Mouse (Mus musculus) limb, embryonic 12.5 days (tissue): ENCODE results near the gene Robo1. TPM values are rescaled to one million over a fixed set of nuclear protein-coding genes. Genes with fewer than 3 reads are reported as not detected.

ENCODE experiments used
- ATAC-seq: fragments of 200-750 bp; cut with Nextera tagmentation; 2 replicates; pipeline ENCODE4 v1.8.0; 2017; ENCODE audit warnings: low read depth, moderate TSS enrichment; ENCODE audit not compliant: insufficient number of reproducible peaks, insufficient read depth, low FRiP score, low TSS enrichment
- H3K27ac ChIP-seq: fragments of 300-500 bp; sonication (generic); 2 replicates; pipeline ENCODE4 v1.5.1; 2016; ENCODE audit warnings: mild to moderate bottlenecking, moderate library complexity
- H3K27me3 ChIP-seq: fragments of 300-500 bp; sonication (generic); 2 replicates; pipeline ENCODE4 v1.6.1; 2016; ENCODE audit warnings: mild to moderate bottlenecking, moderate library complexity
- H3K36me3 ChIP-seq: fragments of 300-500 bp; sonication (generic); 2 replicates; pipeline ENCODE4 v1.6.1; 2016; ENCODE audit warnings: mild to moderate bottlenecking, moderate library complexity
- H3K4me1 ChIP-seq: fragments of 300-500 bp; sonication (generic); replicated peaks from 2 replicates; pipeline ENCODE4 v1.6.1; 2016
- H3K4me2 ChIP-seq: fragments of 300-500 bp; sonication (generic); 2 replicates; pipeline ENCODE4 v1.6.1; 2016; ENCODE audit warnings: mild to moderate bottlenecking, moderate library complexity
- H3K4me3 ChIP-seq: fragments of 300-500 bp; sonication (generic); replicated peaks from 2 replicates; pipeline ENCODE4 v1.5.1; 2016; ENCODE audit warnings: mild to moderate bottlenecking
- H3K9ac ChIP-seq: fragments of 300-500 bp; sonication (generic); replicated peaks from 2 replicates; pipeline ENCODE4 v1.6.1; 2016; ENCODE audit warnings: mild to moderate bottlenecking, moderate library complexity
- H3K9me3 ChIP-seq: fragments of 300-500 bp; sonication (generic); 2 replicates; pipeline ENCODE4 v1.6.1; 2016; ENCODE audit warnings: mild to moderate bottlenecking, moderate library complexity
- WGBS: fragments of 180-500 bp; shearing (Covaris S2); methylation state at CpG from one replicate; pipeline ENCODE4 v1.1.7; 2016; 5-methylcytosine and 5-hydroxymethylcytosine counted together
- polyA plus RNA-seq: library from polyadenylated mRNA; unstranded; fragments of >200 nt; fragmentation: Nextera tagmentation; extraction: Ambion mirVana; gene quantifications from 2 replicates; pipeline ENCODE4 v1.2.1, GENCODE M21; 2016

The Robo1 gene
- 61.6 and 62.1 TPM in 2 replicates for polyA plus RNA-seq

- no peak for ATAC-seq
- Histone ChIP-seq H3K27ac (no peak within 1 kb of the TSS), H3K9ac (no peak within 1 kb of the TSS), H3K9me3 (no peaks in the 10 kb centered on the region), H3K4me3 (no peak within 1 kb of the TSS), H3K4me2 (no peak within 1 kb of the TSS), H3K4me1 (no peaks in the 10 kb centered on the region), H3K36me3 (no peaks in the 10 kb centered on the region), H3K27me3 (no peaks in the 10 kb centered on the region)
- WGBS = 86% methylated on average over 8 of the region's 8 CpGs
Measured at GRCm38 (mm10) chr16:72307537-72308330, at the start of gene Robo1. Gene Robo1, plus strand, starts transcription at chr16:72308306.

- Histone ChIP-seq H3K4me1 (no peaks in the 10 kb centered on the region), H3K4me3 (no peak overlapping the region), H3K9ac (no peak overlapping the region), H3K27me3 (no peaks in the 10 kb centered on the region), H3K9me3 (no peaks in the 10 kb centered on the region), H3K36me3 (no peaks in the 10 kb centered on the region), H3K27ac (peak overlapping the region; percentile 62; the same call in 1 of the 2 replicates), H3K4me2 (no peak overlapping the region)
- WGBS = 35% methylated on average over 10 of the region's 10 CpGs
- ATAC-seq = peak; percentile 75; the same call in 1 of the 2 replicates
Measured at GRCm38 (mm10) chr16:72267839-72268238, 40.3 kb upstream of the Robo1 start.

DNA sequence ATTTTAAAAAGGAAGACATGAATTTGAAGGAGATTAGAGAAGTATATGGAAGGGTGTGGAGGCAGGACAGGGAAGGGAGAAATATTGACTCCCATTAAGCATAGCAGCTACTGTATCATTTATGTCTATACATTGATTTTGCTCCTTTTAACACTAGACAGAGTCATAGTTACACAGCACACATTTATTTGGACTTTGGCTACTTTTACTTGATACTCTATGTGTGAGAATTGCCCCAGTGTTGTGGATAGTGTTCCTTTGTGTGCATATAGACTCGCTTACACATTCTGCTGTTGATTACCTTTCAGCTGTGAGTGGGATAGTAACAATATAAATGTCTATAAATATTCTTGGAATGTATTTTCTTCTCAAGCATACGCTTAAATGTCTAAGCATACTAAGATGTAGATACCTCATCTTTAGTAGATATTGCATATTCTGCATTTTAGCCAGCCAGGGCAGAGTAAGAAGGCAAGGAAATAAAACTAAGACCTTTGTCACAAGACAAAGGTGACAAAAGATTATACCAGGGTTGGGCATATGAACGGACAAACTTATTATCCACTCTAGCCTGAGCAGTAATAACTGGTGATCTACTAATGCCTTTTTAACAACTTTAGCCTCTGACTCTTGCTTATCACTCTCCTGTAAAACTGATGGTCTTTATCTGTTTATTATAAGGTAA is 31.6 kb upstream of the Robo1 start:
- WGBS = 85% methylated on average over 3 of the region's 3 CpGs
- Histone ChIP-seq H3K27ac (no peak overlapping the region), H3K9me3 (no peaks in the 10 kb centered on the region), H3K36me3 (no peaks in the 10 kb centered on the region), H3K4me2 (no peak overlapping the region), H3K9ac (no peak overlapping the region), H3K27me3 (no peaks in the 10 kb centered on the region), H3K4me1 (peaks cover 4% of the 10 kb centered on the region), H3K4me3 (no peak overlapping the region)
- no peak for ATAC-seq

DNA sequence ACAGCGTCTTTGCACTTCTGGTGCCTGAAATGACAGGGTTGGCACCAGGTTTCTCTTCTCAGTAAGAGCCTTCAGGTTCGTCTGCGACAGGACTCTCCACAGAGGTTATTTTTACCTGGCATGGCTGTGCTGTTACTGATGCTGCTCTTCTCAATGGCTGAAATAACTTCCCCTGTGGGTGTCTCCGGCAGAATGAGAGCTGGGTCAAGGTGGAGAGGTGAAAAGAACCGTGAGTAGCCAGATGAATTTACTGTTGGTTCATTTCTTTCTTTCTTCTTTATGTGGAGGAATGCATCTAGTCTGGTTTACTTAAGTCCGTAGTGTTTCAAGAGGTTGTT is 194 bp downstream of the Robo1 start:
- H3K4me1 ChIP-seq = no peaks in the 10 kb centered on the region
- H3K4me2 ChIP-seq = no peak overlapping the region
- H3K4me3 ChIP-seq = no peak overlapping the region
- WGBS = 68% methylated on average over 6 of the region's 6 CpGs
- H3K27ac ChIP-seq = no peak overlapping the region
- H3K27me3 ChIP-seq = no peaks in the 10 kb centered on the region
- H3K36me3 ChIP-seq = no peaks in the 10 kb centered on the region
- ATAC-seq = no peak
- no peaks in the 10 kb centered on the region for H3K9me3 ChIP-seq
- no peak overlapping the region for H3K9ac ChIP-seq

- H3K4me3 ChIP-seq = no peak overlapping the region
- H3K4me2 ChIP-seq = no peak overlapping the region
- peaks cover 4% of the 10 kb centered on the region; the same call in 1 of the 2 replicates for H3K4me1 ChIP-seq
- no peaks in the 10 kb centered on the region for H3K9me3 ChIP-seq
- ATAC-seq = no peak
- no peak overlapping the region for H3K9ac ChIP-seq
- no peaks in the 10 kb centered on the region for H3K36me3 ChIP-seq
- no peaks in the 10 kb centered on the region for H3K27me3 ChIP-seq
- H3K27ac ChIP-seq = no peak overlapping the region
- whole genome bisulfite sequencing = 28% methylated on average over 8 of the region's 8 CpGs
Measured at GRCm38 (mm10) chr16:72327321-72327720, 19.2 kb downstream of the Robo1 start.

- no peaks in the 10 kb centered on the region for H3K36me3 ChIP-seq
- no peak overlapping the region for H3K9ac ChIP-seq
- no peak overlapping the region for H3K4me2 ChIP-seq
- WGBS = 82% methylated on average over 3 of the region's 3 CpGs
- H3K9me3 ChIP-seq = no peaks in the 10 kb centered on the region
- H3K4me1 ChIP-seq = peaks cover 4% of the 10 kb centered on the region; the same call in 1 of the 2 replicates
- no peak overlapping the region for H3K4me3 ChIP-seq
- H3K27ac ChIP-seq = no peak overlapping the region
- no peaks in the 10 kb centered on the region for H3K27me3 ChIP-seq
- ATAC-seq = no peak
Measured at GRCm38 (mm10) chr16:72328579-72328978, 20.5 kb downstream of the Robo1 start.

GRCm38 (mm10) chr16:72337757-72338156 is 29.7 kb downstream of the Robo1 start:
- Histone ChIP-seq H3K4me3 (no peak overlapping the region), H3K9ac (no peak overlapping the region), H3K9me3 (no peaks in the 10 kb centered on the region), H3K4me1 (no peaks in the 10 kb centered on the region), H3K4me2 (no peak overlapping the region), H3K36me3 (no peaks in the 10 kb centered on the region), H3K27ac (no peak overlapping the region), H3K27me3 (no peaks in the 10 kb centered on the region)
- 98% methylated on average over 1 of the region's 1 CpGs for WGBS
- ATAC-seq = no peak

DNA sequence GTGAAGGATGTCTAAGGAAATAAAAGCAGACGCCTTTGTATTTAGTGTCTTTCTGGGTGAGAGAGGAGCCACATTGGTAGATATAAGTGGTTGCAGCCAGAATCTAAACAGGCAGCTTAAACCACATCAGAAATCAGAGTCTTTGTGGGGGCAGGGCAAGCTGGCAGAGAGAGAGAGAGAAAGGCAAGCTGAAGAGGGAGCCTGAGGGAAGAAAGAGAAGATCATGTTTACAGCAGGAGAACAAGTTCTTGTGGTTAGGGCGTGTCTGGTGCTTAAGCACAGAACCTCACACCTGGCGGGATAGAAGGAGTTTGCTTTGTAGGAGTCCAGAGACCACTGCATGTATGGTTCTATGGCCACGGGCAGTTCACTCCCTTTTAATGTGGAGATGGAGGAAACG is 42.3 kb downstream of the Robo1 start:
- WGBS = 53% methylated on average over 5 of the region's 5 CpGs
- no peak for ATAC-seq
- H3K27ac ChIP-seq = no peak overlapping the region

GRCm38 (mm10) chr16:72356515-72357357 is 48.6 kb downstream of the Robo1 start:
- Histone ChIP-seq H3K4me1 (no peaks in the 10 kb centered on the region), H3K36me3 (no peaks in the 10 kb centered on the region), H3K27ac (no peak overlapping the region), H3K9ac (no peak overlapping the region), H3K4me3 (no peak overlapping the region), H3K4me2 (no peak overlapping the region), H3K27me3 (no peaks in the 10 kb centered on the region), H3K9me3 (no peaks in the 10 kb centered on the region)
- ATAC-seq = no peak
- WGBS = 86% methylated on average over 2 of the region's 2 CpGs

More for the DNA sequence above, 42.3 kb downstream of the Robo1 start:
- no peaks in the 10 kb centered on the region for H3K27me3 ChIP-seq
- no peak overlapping the region for H3K4me2 ChIP-seq
- H3K4me3 ChIP-seq = no peak overlapping the region
- H3K36me3 ChIP-seq = no peaks in the 10 kb centered on the region
- H3K9me3 ChIP-seq = no peaks in the 10 kb centered on the region
- H3K9ac ChIP-seq = no peak overlapping the region
- H3K4me1 ChIP-seq = peaks cover 5% of the 10 kb centered on the region

GRCm38 (mm10) chr16:72376896-72377295 is 68.8 kb downstream of the Robo1 start:
- no peak overlapping the region for H3K4me2 ChIP-seq
- no peaks in the 10 kb centered on the region for H3K4me1 ChIP-seq
- no peaks in the 10 kb centered on the region for H3K27me3 ChIP-seq
- H3K4me3 ChIP-seq = no peak overlapping the region
- no peaks in the 10 kb centered on the region for H3K36me3 ChIP-seq
- H3K27ac ChIP-seq = no peak overlapping the region
- H3K9ac ChIP-seq = no peak overlapping the region
- no peak for ATAC-seq
- H3K9me3 ChIP-seq = no peaks in the 10 kb centered on the region
- 70% methylated on average over 5 of the region's 5 CpGs for WGBS

GRCm38 (mm10) chr16:72381819-72382218 is 73.7 kb downstream of the Robo1 start:
- Histone ChIP-seq H3K4me2 (no peak overlapping the region), H3K36me3 (no peaks in the 10 kb centered on the region), H3K9ac (no peak overlapping the region), H3K9me3 (no peaks in the 10 kb centered on the region), H3K4me3 (no peak overlapping the region), H3K27ac (no peak overlapping the region), H3K27me3 (no peaks in the 10 kb centered on the region), H3K4me1 (no peaks in the 10 kb centered on the region)
- WGBS = 91% methylated on average over 6 of the region's 6 CpGs
- ATAC-seq = no peak
